Mouse (Mus musculus) cerebellum, adult 2 months (tissue): ENCODE results near the gene Pex16.

Source experiments
- CTCF ChIP-seq: fragments of 200-500 bp; IDR thresholded peaks from 2 replicates; pipeline ENCODE4 v1.5.1; 2011; ENCODE audit warnings: low read depth, mild to moderate bottlenecking, control low read depth, low read length, moderate library complexity, borderline replicate concordance; ENCODE audit not compliant: insufficient read depth
- POLR2A ChIP-seq: fragments of 200-500 bp; IDR thresholded peaks from 2 replicates; pipeline ENCODE4 v1.6.1; 2011; ENCODE audit warnings: low read length, control low read depth, borderline replicate concordance; ENCODE audit not compliant: insufficient read depth

- TF ChIP-seq POLR2A = no peak
- no peak for TF ChIP-seq CTCF
Observed at GRCm38 (mm10) chr2:92331871-92332270, 42.6 kb upstream of the Pex16 start.
